Mouse (Mus musculus): ENCODE data around the gene Tmprss9. TPM values are rescaled to one million over a fixed set of nuclear protein-coding genes. Genes with fewer than 3 reads are reported as not detected.

The Tmprss9 gene
- total and polyA plus RNA-seq, 3 experiments: 0.04 TPM; not detected in 2

DNA sequence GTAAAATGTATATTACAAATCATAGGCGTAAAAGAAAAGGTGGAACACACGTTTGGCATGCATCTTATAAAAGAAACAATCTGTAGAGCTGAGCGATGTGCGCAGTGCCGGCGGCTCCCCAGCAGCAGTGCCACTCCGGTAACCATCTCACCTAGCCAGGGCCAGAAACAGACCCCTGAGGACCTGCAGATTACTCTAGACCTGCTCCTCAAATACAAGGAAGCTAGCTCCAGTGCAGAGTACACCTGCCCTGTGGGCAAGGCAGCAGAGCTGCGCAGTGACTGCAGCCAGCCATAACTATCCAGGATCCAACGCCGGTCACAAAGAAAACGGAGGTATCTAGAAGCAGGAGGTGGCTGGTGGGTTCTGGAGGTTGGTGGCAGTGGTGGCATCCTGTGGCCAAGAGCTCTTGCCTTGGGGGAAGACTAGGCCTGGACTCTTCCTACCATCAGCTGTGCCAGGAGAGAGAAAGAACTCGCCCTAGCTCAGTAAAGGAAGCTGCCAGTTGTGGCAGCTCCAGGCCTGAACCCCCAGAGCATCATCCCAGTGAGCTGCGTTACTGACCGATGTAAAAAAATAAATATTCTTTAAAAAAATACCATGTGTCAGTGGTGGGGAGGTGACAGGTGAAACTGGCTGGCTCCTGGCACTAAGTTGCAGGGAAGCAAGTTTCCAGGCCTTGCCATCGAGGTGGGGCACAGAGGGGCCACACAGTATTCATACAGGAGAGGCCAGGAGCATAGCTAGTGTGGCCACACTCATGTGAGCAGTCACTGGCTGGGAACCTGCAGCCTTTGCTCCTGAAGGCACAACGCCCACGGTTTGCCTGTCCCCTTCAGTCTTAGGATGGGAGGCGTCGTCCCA is 30.0 kb downstream of the Tmprss9 start:
- Histone ChIP-seq H3K4me3 (replicated peaks in 1 of 3; ENCODE audit: low read depth in 2 of 3, low read length in 2 of 3, poor library complexity in 1 of 3) (no peak overlapping the region), H3K4me1 (ENCODE audit: control insufficient read depth in 1 of 2, insufficient read depth in 2 of 2) (peaks cover 8 to 21% of the 10 kb centered on the region in 2 experiments; a peak in 3 of 4 replicates), H3K79me2 (replicated peaks; ENCODE audit: control insufficient read depth, extremely low read depth, insufficient read depth, poor library complexity, severe bottlenecking) (peaks cover 10% of the 10 kb centered on the region; the same call in 1 of the 2 replicates), H3K36me3 (replicated peaks in 1 of 2; ENCODE audit: control insufficient read depth in 1 of 2, insufficient read depth in 1 of 2, low read length in 1 of 2) (peaks cover 46 to 85% of the 10 kb centered on the region in 2 experiments), H3K27ac (ENCODE audit: insufficient read depth, low read depth) (no peak overlapping the region), H3K9ac (ENCODE audit: insufficient read depth, low read depth) (peak overlapping the region; percentile 23), H3K9me3 (replicated peaks; ENCODE audit: low read length) (no peaks in the 10 kb centered on the region), H3K27me3 (replicated peaks) (no peaks in the 10 kb centered on the region), H3K4me2 (ENCODE audit: insufficient read depth, low read depth, poor library complexity, severe bottlenecking) (no peak overlapping the region)
- no peak for TF ChIP-seq MXI1 (IDR thresholded peaks at IDR 0.05; ENCODE audit: low read depth, low read length)
- TF ChIP-seq CTCF (conservative IDR thresholded peaks at IDR 0.05 in 1 of 2, IDR thresholded peaks at IDR 0.05 in 1 of 2; ENCODE audit: low read depth in 2 of 2, low read length in 2 of 2): no peak
- no peak for TF ChIP-seq UBTF (IDR thresholded peaks at IDR 0.05; ENCODE audit: low read depth, low read length)
- dilution Hi-C loops (cut with MboI; ENCODE audit: extremely low pct_ligation_motif_present, extremely low pct_unique_long_range_greater_than_20kb, low sequenced_read_pairs): no loop called here
- no peak for DNase-seq (ENCODE audit: extremely low read depth)
- in situ Hi-C loops (cut with MboI; ENCODE audit: low pct_ligation_motif_present, low pct_unique_long_range_greater_than_20kb, low sequenced_read_pairs): no loop called here

DNA sequence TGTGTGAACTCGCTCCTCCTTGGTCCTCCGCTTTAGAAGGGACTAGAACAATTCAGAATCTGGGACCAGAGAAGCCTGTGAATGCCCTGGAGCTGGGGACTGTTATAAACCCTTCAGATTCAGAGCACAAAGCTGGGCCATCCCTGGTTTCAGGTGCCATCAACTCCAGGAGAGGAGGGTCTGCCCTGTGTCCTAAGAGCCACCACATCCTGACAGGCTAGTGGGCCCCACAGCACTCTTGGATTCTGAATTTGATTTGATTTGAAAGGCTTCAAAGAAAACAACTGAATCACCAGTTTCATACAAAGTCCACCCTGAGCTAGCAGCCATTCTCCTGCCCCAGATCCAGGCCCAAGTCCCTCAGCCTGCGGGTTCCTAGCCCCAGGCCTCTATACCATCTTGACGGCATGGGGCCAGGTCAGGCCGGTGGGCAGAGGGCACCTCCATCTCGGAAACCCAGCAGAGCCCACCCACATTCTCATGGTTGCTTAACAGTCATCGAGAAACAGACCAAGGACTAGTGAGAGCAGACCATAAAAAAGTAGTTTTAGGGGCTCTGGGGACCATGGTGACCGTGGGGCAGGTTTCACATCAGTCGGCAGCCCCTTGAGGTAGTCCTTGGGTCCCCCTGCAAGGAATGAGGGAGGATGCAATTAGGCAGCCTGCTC is 30.8 kb downstream of the Tmprss9 start:
- no peak for DNase-seq (ENCODE audit: extremely low read depth)
- H3K36me3 ChIP-seq (replicated peaks in 1 of 2; ENCODE audit: control insufficient read depth in 1 of 2, insufficient read depth in 1 of 2, low read length in 1 of 2): peaks cover 49 to 84% of the 10 kb centered on the region in 2 experiments
- peaks cover 8 to 21% of the 10 kb centered on the region in 2 experiments; a peak in 3 of 4 replicates for H3K4me1 ChIP-seq (ENCODE audit: control insufficient read depth in 1 of 2, insufficient read depth in 2 of 2)
- H3K27ac ChIP-seq (ENCODE audit: insufficient read depth, low read depth): no peak overlapping the region
- no peak overlapping the region for H3K4me3 ChIP-seq (replicated peaks in 1 of 3; ENCODE audit: low read depth in 2 of 3, low read length in 2 of 3, poor library complexity in 1 of 3)
- no peaks in the 10 kb centered on the region for H3K27me3 ChIP-seq (replicated peaks)
- TF ChIP-seq MAFK (IDR thresholded peaks at IDR 0.05; ENCODE audit: insufficient replicate concordance, low read length): no peak
- no peak for TF ChIP-seq ZKSCAN1 (IDR thresholded peaks at IDR 0.05; ENCODE audit: borderline replicate concordance, low read depth, low read length)
- no peak for TF ChIP-seq MYC (IDR thresholded peaks at IDR 0.05; ENCODE audit: low read depth, low read length)
- no peak for TF ChIP-seq JUND (conservative IDR thresholded peaks at IDR 0.05; ENCODE audit: low read depth, low read length)
- no peak for TF ChIP-seq IRF4 (IDR thresholded peaks at IDR 0.05; ENCODE audit: low read depth, low read length)
- no peak for TF ChIP-seq PAX5 (IDR thresholded peaks at IDR 0.05; ENCODE audit: low read length)
- TF ChIP-seq KAT2A (IDR thresholded peaks at IDR 0.05; ENCODE audit: insufficient replicate concordance, low read length): no peak
- TF ChIP-seq ETS1 (conservative IDR thresholded peaks at IDR 0.05; ENCODE audit: low read depth, low read length): no peak
- no peak for TF ChIP-seq ELF1 (IDR thresholded peaks at IDR 0.05; ENCODE audit: low read depth, low read length)
- TF ChIP-seq RCOR1 (conservative IDR thresholded peaks at IDR 0.05; ENCODE audit: low read depth, low read length): no peak
- TF ChIP-seq CHD2 (IDR thresholded peaks at IDR 0.05; ENCODE audit: low read length): no peak
- TF ChIP-seq POLR2A (IDR thresholded peaks at IDR 0.05; ENCODE audit: low read depth, low read length): no peak
- no peak for TF ChIP-seq ZMIZ1 (IDR thresholded peaks at IDR 0.05; ENCODE audit: low read depth, low read length)
- no peak for TF ChIP-seq HCFC1 (IDR thresholded peaks at IDR 0.05; ENCODE audit: low read depth, low read length)
- no peak for TF ChIP-seq CTCF (conservative IDR thresholded peaks at IDR 0.05 in 1 of 2, IDR thresholded peaks at IDR 0.05 in 1 of 2; ENCODE audit: low read depth in 2 of 2, low read length in 2 of 2)
- TF ChIP-seq SMC3 (IDR thresholded peaks at IDR 0.05; ENCODE audit: low read depth, low read length): no peak
- TF ChIP-seq RAD21 (IDR thresholded peaks at IDR 0.05; ENCODE audit: low read depth, low read length): no peak
- no peaks in the 10 kb centered on the region for H3K9me3 ChIP-seq (replicated peaks; ENCODE audit: low read length)
- no peak overlapping the region for H3K4me2 ChIP-seq (ENCODE audit: insufficient read depth, low read depth, poor library complexity, severe bottlenecking)
- H3K9ac ChIP-seq (ENCODE audit: insufficient read depth, low read depth): no peak overlapping the region
- in situ Hi-C loops (cut with MboI; ENCODE audit: low pct_ligation_motif_present, low pct_unique_long_range_greater_than_20kb, low sequenced_read_pairs): no loop called here
- dilution Hi-C loops (cut with MboI; ENCODE audit: extremely low pct_ligation_motif_present, extremely low pct_unique_long_range_greater_than_20kb, low sequenced_read_pairs): no loop called here
- H3K79me2 ChIP-seq (replicated peaks; ENCODE audit: control insufficient read depth, extremely low read depth, insufficient read depth, poor library complexity, severe bottlenecking): peaks cover 10% of the 10 kb centered on the region; the same call in 1 of the 2 replicates

Measured in CH12.LX (cell line).